In the genomic region with DNA sequence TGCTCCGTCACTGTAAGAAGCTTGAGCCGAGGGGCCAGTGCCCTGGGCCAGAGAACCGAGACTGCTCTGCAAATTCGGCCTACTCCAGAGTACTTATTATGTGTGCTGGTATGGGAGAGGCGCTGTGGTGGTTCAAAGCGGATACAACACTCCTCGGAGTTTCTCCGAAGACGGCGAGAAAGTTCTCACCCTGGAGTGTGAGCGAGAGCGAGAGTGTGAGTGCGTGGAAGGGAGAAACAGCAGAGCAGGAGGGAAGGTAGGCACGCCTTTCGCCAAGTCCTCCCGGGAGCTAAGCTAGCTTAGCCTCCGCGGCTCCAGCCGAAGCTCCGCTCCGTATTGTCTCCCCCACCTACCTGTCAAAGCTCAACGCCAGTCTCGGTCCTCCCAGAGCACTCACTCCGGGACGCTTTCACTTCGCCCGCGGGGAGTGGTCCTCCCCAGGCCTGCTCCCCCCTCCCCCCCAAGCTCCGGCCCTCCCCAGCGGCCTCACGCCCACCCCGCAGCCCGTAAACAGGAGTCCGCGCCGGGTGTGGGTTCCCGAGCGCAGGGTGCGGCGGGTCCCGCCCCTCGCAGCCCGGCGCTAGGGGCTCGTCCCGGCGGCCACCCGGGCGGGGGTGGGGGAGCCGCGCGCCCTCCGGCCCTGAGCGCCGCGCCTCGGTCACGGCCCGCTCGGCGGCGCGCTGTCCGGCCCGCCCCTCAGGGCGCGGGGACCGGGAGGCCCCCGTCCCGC, we compare ENCODE assay signal across 8 mouse cellular contexts. TPM values are rescaled to one million over a fixed set of nuclear protein-coding genes. Genes with fewer than 3 reads are reported as not detected.
DNase-seq lines count a peak whose midpoint lies in the region; ATAC-seq and TF ChIP-seq lines count a peak whose summit lies in the region.

No protein-coding gene starts in this region.

- H3K4me2 ChIP-seq in intestine, embryonic 14.5 days (ENCODE audit: low read length) = peak overlapping the region; percentile 94
- peak overlapping the region; percentile 79 for H3K4me2 ChIP-seq in limb, embryonic 12.5 days
- H3K4me2 ChIP-seq in midbrain, embryonic 12.5 days (replicated peaks) = peak overlapping the region; percentile 79

- peak; percentile 33 to 36 for DNase-seq in left cerebral cortex, adult 18-20 months (ENCODE audit: low spot score in 2 of 2)
- DNase-seq in left cerebral cortex, adult 11 months (ENCODE audit: low spot score) = no peak
- DNase-seq in gastrocnemius, postnatal 25 days = peak; percentile 32
- peak; percentile 77 for DNase-seq in intestine, embryonic 14.5 days (ENCODE audit: low spot score)

- TF ChIP-seq CTCF in cortical plate, adult 2 months (IDR thresholded peaks at IDR 0.05; ENCODE audit: extremely low read depth, insufficient read depth, low read length) = no peak
- 0 out of 2 replicates have a peak, but pooled peaks have one; percentile 8 for TF ChIP-seq CTCF in small intestine, adult 2 months (IDR thresholded peaks at IDR 0.05; ENCODE audit: extremely low read depth, insufficient read length, insufficient replicate concordance, low read depth, low read length)

- WGBS in intestine, embryonic 14.5 days = under 1% methylated on average over 47 of the region's 70 CpGs
- WGBS in limb, embryonic 12.5 days = 1% methylated on average over 65 of the region's 70 CpGs
- WGBS in midbrain, embryonic 12.5 days = under 1% methylated on average over 69 of the region's 70 CpGs
- under 1% methylated on average over 69 of the region's 70 CpGs for WGBS in small intestine, adult 2 months

- H3K9ac ChIP-seq in intestine, embryonic 14.5 days (ENCODE audit: low read length) = peak overlapping the region; percentile 89
- H3K9ac ChIP-seq in limb, embryonic 12.5 days (replicated peaks) = peak overlapping the region; percentile 95
- peak overlapping the region; percentile 90 for H3K9ac ChIP-seq in midbrain, embryonic 12.5 days (replicated peaks)

- no peak overlapping the region for H3K27ac ChIP-seq in cortical plate, adult 2 months (ENCODE audit: insufficient read depth, low read length)
- H3K27ac ChIP-seq in intestine, embryonic 14.5 days (ENCODE audit: low read depth) = peak overlapping the region; percentile 96
- peak overlapping the region; percentile 96 for H3K27ac ChIP-seq in limb, embryonic 12.5 days
- H3K27ac ChIP-seq in midbrain, embryonic 12.5 days (replicated peaks) = peak overlapping the region; percentile 97
- H3K27ac ChIP-seq in small intestine, adult 2 months (ENCODE audit: insufficient read depth, low read depth, low read length) = peak overlapping the region; percentile 48

- peak; percentile 79 for ATAC-seq in intestine, embryonic 14.5 days (replicated peaks; ENCODE audit: low FRiP score, low TSS enrichment, low read depth)
- ATAC-seq in limb, embryonic 12.5 days (ENCODE audit: insufficient number of reproducible peaks, insufficient read depth, low FRiP score, low TSS enrichment, low read depth) = peak; percentile 81
- ATAC-seq in midbrain, embryonic 12.5 days (ENCODE audit: low FRiP score, low read depth) = peak; percentile 85

- H3K4me1 ChIP-seq in cortical plate, adult 2 months (ENCODE audit: control insufficient read depth, insufficient read depth, low read length) = peaks cover 2% of the 10 kb centered on the region; the same call in 1 of the 2 replicates
- peaks cover 8% of the 10 kb centered on the region for H3K4me1 ChIP-seq in intestine, embryonic 14.5 days (replicated peaks; ENCODE audit: control insufficient read depth, insufficient read depth, low read length)
- peaks cover 18% of the 10 kb centered on the region for H3K4me1 ChIP-seq in limb, embryonic 12.5 days (replicated peaks)
- H3K4me1 ChIP-seq in midbrain, embryonic 12.5 days = peaks cover 21% of the 10 kb centered on the region
- H3K4me1 ChIP-seq in small intestine, adult 2 months (ENCODE audit: control insufficient read depth, insufficient read depth, insufficient read length, low read length) = peaks cover 2% of the 10 kb centered on the region; the same call in 1 of the 2 replicates

- H3K27me3 ChIP-seq in intestine, embryonic 14.5 days (replicated peaks; ENCODE audit: control insufficient read depth, insufficient read depth, low read length) = no peaks in the 10 kb centered on the region
- no peaks in the 10 kb centered on the region for H3K27me3 ChIP-seq in limb, embryonic 12.5 days
- H3K27me3 ChIP-seq in midbrain, embryonic 12.5 days = no peaks in the 10 kb centered on the region
- no peaks in the 10 kb centered on the region for H3K27me3 ChIP-seq in small intestine, adult 2 months (ENCODE audit: control insufficient read depth, insufficient read depth, low read length)

- peak overlapping the region; percentile 50 for H3K4me3 ChIP-seq in cortical plate, adult 2 months (ENCODE audit: insufficient read depth, low read length)
- peak overlapping the region; percentile 82 for H3K4me3 ChIP-seq in intestine, embryonic 14.5 days (ENCODE audit: low read depth, low read length)
- peak overlapping the region; percentile 93 for H3K4me3 ChIP-seq in limb, embryonic 12.5 days (replicated peaks)
- H3K4me3 ChIP-seq in midbrain, embryonic 12.5 days = peak overlapping the region; percentile 95
- peak overlapping the region; percentile 74 for H3K4me3 ChIP-seq in small intestine, adult 2 months (ENCODE audit: low read depth, low read length)

- H3K9me3 ChIP-seq in intestine, embryonic 14.5 days (ENCODE audit: control insufficient read depth, low read length) = no peaks in the 10 kb centered on the region
- no peaks in the 10 kb centered on the region for H3K9me3 ChIP-seq in limb, embryonic 12.5 days
- no peaks in the 10 kb centered on the region for H3K9me3 ChIP-seq in midbrain, embryonic 12.5 days

- H3K36me3 ChIP-seq in intestine, embryonic 14.5 days (ENCODE audit: control insufficient read depth, insufficient read depth, low read length) = no peaks in the 10 kb centered on the region
- H3K36me3 ChIP-seq in limb, embryonic 12.5 days = no peaks in the 10 kb centered on the region
- H3K36me3 ChIP-seq in midbrain, embryonic 12.5 days = no peaks in the 10 kb centered on the region
- H3K36me3 ChIP-seq in small intestine, adult 2 months (ENCODE audit: control insufficient read depth, insufficient read depth, low read length) = no peaks in the 10 kb centered on the region

- TF ChIP-seq POLR2A in cortical plate, adult 2 months (IDR thresholded peaks at IDR 0.05; ENCODE audit: extremely low read depth, insufficient read depth, low read length) = no peak
- TF ChIP-seq POLR2A in small intestine, adult 2 months (IDR thresholded peaks at IDR 0.05; ENCODE audit: low read depth, low read length) = no peak

RNA-seq across cellular contexts. Expression of a gene that starts 0.8 kb away (rescaled TPM):
- total RNA-seq in left cerebral cortex, adult 18-20 months (2021) = 10 to 100 TPM; 18.4 to 19.6 TPM
- 12.3 and 12.4 TPM in 2 replicates for polyA plus RNA-seq in cortical plate, adult 2 months (2012; rRNA removed)
- total RNA-seq in gastrocnemius, postnatal 25 days (2021) = 10 to 100 TPM; 14.8 to 15.5 TPM
- polyA plus RNA-seq in intestine, embryonic 14.5 days (2014; fragmentation: Nextera tagmentation; extraction: Ambion mirVana) = 19.7 and 22.0 TPM in 2 replicates
- polyA plus RNA-seq in limb, embryonic 12.5 days (2016; fragmentation: Nextera tagmentation; extraction: Ambion mirVana) = 27.4 and 28.8 TPM in 2 replicates
- 25.8 and 29.6 TPM in 2 replicates for polyA plus RNA-seq in midbrain, embryonic 12.5 days (2016; fragmentation: Nextera tagmentation; extraction: Ambion mirVana)
- 5.5 and 11.5 TPM in 2 replicates for polyA plus RNA-seq in small intestine, adult 2 months (2012; rRNA removed)

RNA-seq across cellular contexts. Expression of a gene that starts 21.6 kb away (rescaled TPM):
- total RNA-seq in left cerebral cortex, adult 18-20 months (2021) = not detected
- polyA plus RNA-seq in cortical plate, adult 2 months (2012; rRNA removed) = not detected in 2 replicates
- total RNA-seq in gastrocnemius, postnatal 25 days (2021) = not detected
- not detected in 2 replicates for polyA plus RNA-seq in intestine, embryonic 14.5 days (2014; fragmentation: Nextera tagmentation; extraction: Ambion mirVana)
- not detected in 2 replicates for polyA plus RNA-seq in limb, embryonic 12.5 days (2016; fragmentation: Nextera tagmentation; extraction: Ambion mirVana)
- polyA plus RNA-seq in midbrain, embryonic 12.5 days (2016; fragmentation: Nextera tagmentation; extraction: Ambion mirVana) = not detected in 2 replicates
- polyA plus RNA-seq in small intestine, adult 2 months (2012; rRNA removed) = not detected in 2 replicates
